Mouse (Mus musculus): ENCODE measurements around the gene Osbpl7.

The Osbpl7 gene

DNA sequence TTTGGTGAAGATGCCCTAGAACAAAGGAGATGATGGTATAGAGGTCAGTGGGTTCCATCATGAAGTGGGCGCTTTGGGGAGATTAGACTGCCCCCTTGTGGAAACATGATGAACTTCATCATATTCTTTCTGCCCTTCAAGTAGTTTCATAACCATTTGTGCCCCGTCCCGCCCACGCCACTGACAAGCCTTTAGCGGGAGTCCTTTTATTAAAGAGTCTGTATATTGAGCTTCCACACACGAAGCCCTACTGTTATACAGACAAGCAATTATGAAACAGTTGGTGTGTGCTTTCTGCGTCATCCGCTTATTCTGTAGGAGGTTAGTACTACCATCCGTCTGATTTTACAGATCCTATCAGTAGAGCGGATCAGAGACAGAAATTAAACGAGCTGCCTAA, 32.5 kb downstream of the Osbpl7 start:
- peak; percentile 78 for DNase-seq (ENCODE audit: low read depth, low spot score)

DNA sequence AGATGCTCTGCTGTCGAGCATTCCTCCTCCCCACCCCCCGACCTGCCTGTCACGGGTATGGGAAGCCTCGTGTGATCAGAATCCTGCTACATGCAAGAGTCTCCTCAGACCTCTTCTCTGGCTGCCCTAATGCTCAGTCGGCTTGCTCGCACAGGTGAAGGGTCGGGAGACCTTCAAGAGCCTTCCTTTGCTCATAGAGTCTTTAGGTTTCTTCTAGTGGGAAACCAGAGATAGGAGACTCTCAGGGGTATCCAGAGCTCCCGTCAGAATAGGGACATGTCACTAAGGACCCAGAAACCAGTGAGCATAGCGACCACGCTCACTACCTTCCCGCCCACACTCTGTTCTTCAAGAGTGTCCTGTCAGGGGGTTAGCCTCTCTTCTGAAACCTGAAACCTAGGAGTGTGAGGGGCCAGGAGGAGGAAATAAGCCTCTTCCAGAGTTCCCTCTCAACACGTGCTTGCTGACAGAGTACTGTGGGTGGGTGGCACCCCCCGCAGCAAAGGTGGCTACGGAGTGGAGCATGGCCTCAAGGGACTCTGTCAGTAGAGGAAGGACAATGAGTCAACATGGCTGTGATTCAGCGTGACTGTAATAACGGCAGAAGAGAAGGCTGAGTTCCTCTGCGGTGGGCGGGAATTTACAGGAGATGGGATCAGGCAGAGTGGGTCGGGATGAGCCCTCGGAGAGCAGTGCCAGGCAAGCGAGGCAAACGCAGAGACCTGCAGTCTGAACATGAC, 33.1 kb downstream of the Osbpl7 start:
- no peak for DNase-seq (ENCODE audit: low read depth, low spot score)

DNA sequence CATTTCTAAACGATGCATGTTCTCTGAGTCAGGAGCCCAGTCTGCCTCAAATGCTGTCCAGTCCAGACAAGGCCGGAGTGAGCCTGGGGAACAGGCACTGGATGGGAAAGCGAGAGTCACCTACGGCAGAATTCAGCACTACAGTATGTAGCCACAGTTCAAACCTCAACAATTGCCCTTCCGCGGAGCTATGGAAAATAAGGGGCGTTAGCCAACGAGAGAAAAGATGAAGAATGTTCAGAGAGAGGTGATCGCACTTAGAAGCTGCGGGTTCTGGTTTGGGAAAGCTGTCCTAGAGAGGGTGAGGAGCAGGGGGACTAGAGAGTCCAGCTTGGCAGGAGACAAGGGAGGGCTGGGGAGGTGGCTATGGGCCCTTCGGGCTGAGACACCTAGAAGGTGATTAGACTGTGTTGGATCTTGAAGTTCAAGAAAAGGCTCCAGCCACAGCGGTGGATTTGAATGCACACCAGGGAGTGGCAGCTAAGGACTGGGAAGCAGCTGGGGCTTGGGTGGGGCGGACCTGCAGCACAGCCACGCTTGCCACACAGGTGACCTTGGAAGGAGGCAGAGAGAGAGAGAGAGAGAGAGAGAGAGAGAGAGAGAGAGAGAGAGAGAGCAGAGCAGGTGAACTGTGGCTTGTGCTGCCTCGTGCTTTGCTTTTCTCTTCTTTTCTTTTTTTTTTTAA, 34.5 kb downstream of the Osbpl7 start:
- peak; percentile 79 for DNase-seq (ENCODE audit: low read depth, low spot score)

DNA sequence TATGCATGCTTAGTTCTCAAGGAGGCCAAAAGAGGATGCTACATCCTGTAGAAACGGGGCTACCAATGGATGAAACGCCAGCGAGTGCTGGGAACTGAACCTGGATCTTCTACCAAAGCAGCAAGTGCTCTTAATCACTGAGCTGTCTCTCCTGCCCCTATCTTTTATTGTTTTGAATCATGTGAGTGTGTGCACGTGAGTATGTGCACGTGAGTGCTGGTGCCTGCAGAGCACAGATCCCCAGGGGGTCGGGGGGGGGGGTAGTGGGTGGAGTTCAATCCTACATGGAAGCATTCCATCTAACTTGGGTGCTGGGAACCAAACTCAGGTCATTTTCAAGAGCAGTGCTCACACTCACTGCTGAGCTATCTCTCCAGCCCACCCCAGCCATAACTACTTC, 35.9 kb downstream of the Osbpl7 start:
- DNase-seq (ENCODE audit: low read depth, low spot score): peak; percentile 66

DNA sequence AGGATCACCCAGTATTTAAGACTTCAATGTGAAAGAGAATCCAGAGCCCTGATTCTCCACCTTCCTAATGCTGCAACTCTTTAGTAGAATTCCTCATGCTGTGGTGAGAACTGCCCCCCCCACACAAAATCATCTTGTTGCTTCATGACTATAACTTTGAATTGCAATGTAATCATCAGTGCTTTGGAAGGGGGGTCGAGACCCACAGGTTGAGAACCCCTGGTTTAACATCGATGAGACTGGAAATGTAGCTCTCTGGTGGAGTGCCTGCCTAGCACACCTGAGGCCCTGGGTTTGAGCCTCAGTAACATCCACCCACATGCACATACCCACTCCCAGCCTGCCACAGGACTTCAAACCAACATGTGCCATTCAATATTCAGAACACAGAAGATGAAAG, 44.2 kb downstream of the Osbpl7 start:
- DNase-seq (ENCODE audit: low read depth, low spot score): no peak

- no peak for DNase-seq (ENCODE audit: low read depth, low spot score)
Observed at GRCm38 (mm10) chr11:97098791-97099190, 48.4 kb downstream of the Osbpl7 start.

GRCm38 (mm10) chr11:97101722-97102121, 51.3 kb downstream of the Osbpl7 start:
- DNase-seq (ENCODE audit: low read depth, low spot score): peak; percentile 76

- no peak for DNase-seq (ENCODE audit: low read depth, low spot score)
Observed at GRCm38 (mm10) chr11:97103163-97104090, 53.0 kb downstream of the Osbpl7 start.

DNA sequence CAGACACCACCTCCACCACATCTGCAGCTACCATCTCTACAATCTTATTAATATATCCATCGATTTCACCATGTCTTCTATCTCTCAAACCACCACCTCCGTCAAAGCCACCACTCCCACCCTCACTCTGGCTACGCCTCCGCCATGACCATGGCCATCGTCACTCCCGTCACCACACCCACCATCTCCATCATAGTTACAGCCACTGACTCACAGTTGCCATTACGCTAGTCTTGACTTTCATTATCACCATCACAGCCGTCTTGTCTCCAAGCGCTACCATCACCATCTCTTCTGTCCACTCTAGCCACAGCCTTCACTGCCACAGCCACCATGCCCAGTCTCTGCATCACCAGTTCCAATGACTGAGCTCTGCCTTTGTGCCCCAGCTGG, 53.7 kb downstream of the Osbpl7 start:
- DNase-seq (ENCODE audit: low read depth, low spot score): no peak

GRCm38 (mm10) chr11:97108976-97109375, 58.5 kb downstream of the Osbpl7 start:
- DNase-seq (ENCODE audit: low read depth, low spot score): no peak

- DNase-seq (ENCODE audit: low read depth, low spot score): no peak
Observed at GRCm38 (mm10) chr11:97112519-97113125, 62.2 kb downstream of the Osbpl7 start.

DNA sequence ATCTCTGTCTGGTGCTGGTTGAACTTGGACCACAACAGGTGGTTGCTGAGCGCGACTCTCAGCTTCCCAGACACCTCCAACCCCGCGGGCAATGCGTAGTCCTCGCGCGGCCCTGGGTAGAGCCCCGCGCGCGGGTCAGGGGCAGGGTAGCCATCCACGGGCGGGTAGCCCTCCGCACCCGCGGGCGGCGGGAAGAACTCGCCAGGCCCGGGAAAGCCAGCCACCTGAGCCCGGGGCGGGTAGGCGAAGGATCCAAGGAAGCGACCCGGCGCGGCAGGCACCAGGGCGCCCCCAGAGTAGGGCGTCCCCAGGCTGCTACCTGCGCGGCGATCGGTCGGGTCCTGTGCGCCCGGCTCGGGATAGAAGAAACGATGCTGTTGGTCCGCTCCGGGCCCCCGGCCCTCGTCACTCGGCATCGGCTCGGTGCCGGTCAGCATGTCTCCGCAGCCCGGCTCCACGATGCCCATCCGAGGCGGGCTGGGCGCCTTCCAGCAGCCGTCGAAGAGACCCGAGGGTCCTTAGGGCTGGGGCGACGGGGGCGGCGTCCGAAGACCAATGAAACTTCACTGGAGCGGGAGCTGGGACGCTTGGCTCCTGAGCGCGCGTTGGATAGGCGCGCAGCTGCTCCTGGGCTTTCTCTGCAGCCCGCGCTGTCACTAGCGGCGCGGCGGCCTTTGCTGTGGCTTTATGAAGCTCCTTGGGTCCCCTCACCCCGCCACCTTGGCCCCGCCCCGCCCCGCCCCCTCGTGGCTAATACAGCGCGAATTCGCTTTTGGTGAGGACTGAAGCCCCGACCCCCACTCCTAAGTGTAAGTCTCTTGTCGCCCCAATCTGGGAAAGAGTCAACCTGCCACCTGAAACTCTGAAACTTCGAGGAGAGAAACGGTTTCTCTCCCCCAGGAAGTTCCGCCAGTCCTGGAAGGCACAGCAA, 64.5 kb downstream of the Osbpl7 start, which contains the start of gene Tbx21:
TSS of gene Tbx21 (minus strand) at position 661 of the 931 bp plus-strand sequence.
- peak; percentile 75 for DNase-seq (ENCODE audit: low read depth, low spot score)

- no peak for DNase-seq (ENCODE audit: low read depth, low spot score)
Observed at GRCm38 (mm10) chr11:97115797-97116196, 65.4 kb downstream of the Osbpl7 start.
